ENCODE assay signal across 27 mouse cellular contexts in the genomic region with DNA sequence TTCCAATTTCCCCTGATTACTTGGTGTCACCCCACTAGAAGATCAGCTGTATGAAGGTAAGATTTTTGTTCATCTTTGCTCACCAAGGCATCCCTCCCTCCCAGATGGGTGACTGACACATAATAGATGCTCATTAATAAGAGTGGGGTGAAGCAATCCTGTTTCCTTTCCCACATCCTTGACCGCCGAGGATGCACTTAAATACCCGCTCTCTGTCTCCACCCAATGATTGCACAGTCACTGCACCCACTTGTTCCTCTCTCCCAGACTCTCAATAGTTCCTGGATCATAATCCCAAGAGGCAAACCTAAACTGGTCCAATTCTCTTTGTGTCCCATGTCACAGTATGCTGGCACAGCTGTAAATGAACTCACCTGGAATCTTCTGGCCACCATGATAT.
"Had no signal": no experiment of that assay in that cellular context is flagged by ENCODE, and none has a peak within 500 bp of the region (broad histone marks: within the 10 kb centered on the region; RNA-seq: fewer than 3 reads in every experiment).

No protein-coding gene starts in this region.

- H3K4me1 ChIP-seq: heart, embryonic 12.5 days; intestine, embryonic 15.5 days; limb, embryonic 12.5 days; liver, embryonic 13.5 days; liver, embryonic 15.5 days had no signal

- H3K36me3 ChIP-seq: heart, embryonic 12.5 days; hindbrain, embryonic 10.5 days; hindbrain, embryonic 12.5 days; intestine, embryonic 15.5 days; limb, embryonic 10.5 days; limb, embryonic 12.5 days; liver, embryonic 13.5 days; liver, embryonic 15.5 days had no signal

- H3K9me3 ChIP-seq: heart, embryonic 12.5 days; hindbrain, embryonic 10.5 days; hindbrain, embryonic 12.5 days; intestine, embryonic 15.5 days; limb, embryonic 10.5 days; limb, embryonic 12.5 days; liver, embryonic 13.5 days; liver, embryonic 15.5 days had no signal

- H3K9ac ChIP-seq: heart, embryonic 12.5 days; hindbrain, embryonic 12.5 days; hindbrain, embryonic 14.5 days; intestine, embryonic 15.5 days; limb, embryonic 12.5 days; liver, embryonic 13.5 days; liver, embryonic 15.5 days had no signal

- H3K27me3 ChIP-seq: heart, embryonic 12.5 days; hindbrain, embryonic 12.5 days; intestine, embryonic 15.5 days; limb, embryonic 12.5 days; liver, embryonic 13.5 days had no signal

- H3K27ac ChIP-seq: gastrocnemius, adult 2 months; heart, adult 2 months; hindbrain, embryonic 10.5 days; hindbrain, embryonic 12.5 days; hindbrain, embryonic 14.5 days; intestine, embryonic 15.5 days; layer of hippocampus, adult 2 months; left cerebral cortex, adult 2 months; limb, embryonic 10.5 days; limb, embryonic 12.5 days; liver, embryonic 13.5 days; liver, embryonic 15.5 days had no signal

- DNase-seq: gastrocnemius, adult 2 months; gastrocnemius, postnatal 10 days; gastrocnemius, postnatal 36 days; heart, postnatal 10 days; heart, postnatal 4 days; kidney, adult 18-20 months; kidney, adult 8-10 months; kidney, postnatal 10 days; kidney, postnatal 25 days; kidney, postnatal 4 days; liver; liver, embryonic 13.5 days had no signal

- H3K4me2 ChIP-seq: heart, embryonic 12.5 days; hindbrain, embryonic 12.5 days; hindbrain, embryonic 14.5 days; intestine, embryonic 15.5 days; limb, embryonic 12.5 days; liver, embryonic 11.5 days; liver, embryonic 13.5 days; liver, embryonic 15.5 days had no signal

- ATAC-seq: hindbrain, embryonic 16.5 days; inflammation-experienced regulatory T-cells, adult 6 months; intestine, embryonic 15.5 days; intestine, postnatal 0 days had no signal

- H3K4me3 ChIP-seq: gastrocnemius, adult 2 months; heart, adult 2 months; heart, embryonic 12.5 days; hindbrain, embryonic 10.5 days; hindbrain, embryonic 12.5 days; intestine, embryonic 15.5 days; layer of hippocampus, adult 2 months; left cerebral cortex, adult 2 months; limb, embryonic 10.5 days; limb, embryonic 12.5 days; liver, embryonic 13.5 days; liver, embryonic 15.5 days had no signal
